Mouse (Mus musculus) thymus, adult 2 months (tissue): Measurements from ENCODE around the gene Prmt9. TPM values are rescaled to one million over a fixed set of nuclear protein-coding genes. Genes with fewer than 3 reads are reported as not detected.

Experiments
- DNase-seq: peaks from one replicate; pipeline ENCODE4 v3.0.0; 2021
- H3K27ac ChIP-seq: fragments of 200-500 bp; 2 replicates; pipeline ENCODE4 v1.5.1; 2012; ENCODE audit warnings: low read length, control low read depth; ENCODE audit not compliant: control insufficient read depth, insufficient read depth
- H3K27me3 ChIP-seq: fragments of 200-500 bp; 2 replicates; pipeline ENCODE4 v1.6.1; 2012; ENCODE audit warnings: mild to moderate bottlenecking, low read length, moderate library complexity, mixed read lengths; ENCODE audit not compliant: control insufficient read depth, insufficient read depth
- H3K36me3 ChIP-seq: fragments of 200-500 bp; 2 replicates; pipeline ENCODE4 v1.6.1; 2012; ENCODE audit warnings: mild to moderate bottlenecking, low read length, moderate library complexity; ENCODE audit not compliant: control insufficient read depth, insufficient read depth
- H3K4me1 ChIP-seq: fragments of 200-500 bp; replicated peaks from 2 replicates; pipeline ENCODE4 v1.6.1; 2012; ENCODE audit warnings: low read length; ENCODE audit not compliant: control insufficient read depth, insufficient read depth
- H3K4me3 ChIP-seq: fragments of 200-500 bp; 2 replicates; pipeline ENCODE4 v1.5.1; 2012; ENCODE audit warnings: mild to moderate bottlenecking, low read length, control low read depth, moderate library complexity; ENCODE audit not compliant: control insufficient read depth, insufficient read depth
- CTCF ChIP-seq: fragments of 200-500 bp; IDR thresholded peaks from 2 replicates; pipeline ENCODE4 v1.5.1; 2012; ENCODE audit warnings: mild to moderate bottlenecking, control low read depth, low read length, moderate library complexity, borderline replicate concordance; ENCODE audit not compliant: control insufficient read depth, poor library complexity, insufficient read depth; ENCODE audit errors: extremely low read depth
- POLR2A ChIP-seq: fragments of 200-500 bp; IDR thresholded peaks from 2 replicates; pipeline ENCODE4 v1.6.1; 2012; ENCODE audit warnings: mild to moderate bottlenecking, low read length, control low read depth, moderate library complexity; ENCODE audit not compliant: control insufficient read depth, poor library complexity, insufficient read depth; ENCODE audit errors: extremely low read depth
- WGBS: fragments of 180-500 bp; shearing (Covaris S2); methylation state at CpG from one replicate; pipeline ENCODE4 v1.1.7; 2018; 5-methylcytosine and 5-hydroxymethylcytosine counted together
- polyA plus RNA-seq: library from polyadenylated mRNA; depleted of rRNA; stranded (reverse); fragments of >200 nt; gene quantifications from 2 replicates; pipeline ENCODE4 v1.2.3, GENCODE M21; 2012; rRNA removed

Prmt9 gene
- polyA plus RNA-seq, 1 experiment = 15.3 TPM

- H3K4me1 ChIP-seq = no peaks in the 10 kb centered on the region
- 88% methylated on average over 3 of the region's 3 CpGs for WGBS
- H3K4me3 ChIP-seq = no peak overlapping the region
- H3K36me3 ChIP-seq = no peaks in the 10 kb centered on the region
- H3K27me3 ChIP-seq = no peaks in the 10 kb centered on the region
- TF ChIP-seq POLR2A (no peak), CTCF (no peak)
- no peak overlapping the region for H3K27ac ChIP-seq
- DNase-seq = no peak
Observed at GRCm38 (mm10) chr8:77630691-77631090, 81.5 kb downstream of the Prmt9 start.

Other genes starting within 250 kb of the Prmt9 start
- gene Arhgap10, start 31.4 kb upstream of the Prmt9 start, polyA plus RNA-seq = 12.9 and 13.2 TPM in 2 replicates
- gene Tmem184c, start 61.3 kb downstream of the Prmt9 start, polyA plus RNA-seq = 15.3 and 15.7 TPM in 2 replicates
- gene Ednra, start 175.1 kb downstream of the Prmt9 start, polyA plus RNA-seq = 2.1 and 3.3 TPM in 2 replicates